ENCODE assay signal across 17 mouse cellular contexts in genomic region chr11:94233405-94233804, GRCm38 (mm10). TPM values are rescaled to one million over a fixed set of nuclear protein-coding genes. Genes with fewer than 3 reads are reported as not detected.
DNase-seq lines count a peak whose midpoint lies in the region; ATAC-seq and TF ChIP-seq lines count a peak whose summit lies in the region.
"Had no signal": no experiment of that assay in that cellular context is flagged by ENCODE, and none has a peak within 500 bp of the region (broad histone marks: within the 10 kb centered on the region; RNA-seq: fewer than 3 reads in every experiment).

No protein-coding gene starts in this region.

- no peak for TF ChIP-seq CTCF in cerebellum, adult 2 months (IDR thresholded peaks at IDR 0.05; ENCODE audit: borderline replicate concordance, insufficient read depth, low read depth, low read length)

- 81% methylated on average over 6 of the region's 6 CpGs for WGBS in cerebellum, adult 2 months

- H3K4me3 ChIP-seq in cerebellum, adult 2 months (replicated peaks; ENCODE audit: insufficient read depth, low read depth, low read length): no peak overlapping the region
- H3K4me3 ChIP-seq: hindbrain, embryonic 13.5 days; neural tube, embryonic 13.5 days had no signal

- peak overlapping the region; percentile 48; the same call in 1 of the 2 replicates for H3K27ac ChIP-seq in cerebellum, adult 2 months (ENCODE audit: insufficient read depth, low read length)
- H3K27ac ChIP-seq: hindbrain, embryonic 13.5 days; neural tube, embryonic 13.5 days had no signal

- peaks cover 31% of the 10 kb centered on the region for H3K4me1 ChIP-seq in cerebellum, adult 2 months (ENCODE audit: control insufficient read depth, insufficient read depth, low read length)

- TF ChIP-seq POLR2A in cerebellum, adult 2 months (IDR thresholded peaks at IDR 0.05; ENCODE audit: borderline replicate concordance, insufficient read depth, low read length): no peak

- ATAC-seq in granulocyte monocyte progenitor cell, adult 5-6 weeks (replicated peaks; ENCODE audit: poor library complexity, severe bottlenecking): no peak

- no peaks in the 10 kb centered on the region for H3K27me3 ChIP-seq in cerebellum, adult 2 months (ENCODE audit: control insufficient read depth, insufficient read depth, low read length)
- H3K27me3 ChIP-seq: hindbrain, embryonic 13.5 days; neural tube, embryonic 13.5 days had no signal

- DNase-seq in cerebellum, adult 2 months: no peak
- no peak for DNase-seq in cerebellum, adult 11 months
- peak; percentile 54 for DNase-seq in layer of hippocampus, adult 11-12 months (ENCODE audit: low spot score)
- no peak for DNase-seq in layer of hippocampus, postnatal 10 days (ENCODE audit: low spot score in 2 of 2)
- peak; percentile 77 for DNase-seq in retina, postnatal 1 day
- no peak for DNase-seq in retina, embryonic 14.5 days (ENCODE audit: low spot score)
- no peak for DNase-seq in adrenal gland, adult (ENCODE audit: inconsistent age in 2 of 2, low spot score in 1 of 2)
- DNase-seq: adrenal gland, postnatal 36 days; cerebellum, adult 18-20 months; kidney, adult 18-20 months; right cerebral cortex, postnatal 14 days; thymus, adult 2 months had no signal

RNA-seq across cellular contexts. Expression of gene Wfikkn2, which starts 12.4 kb away (rescaled TPM):
- 0.75 and 1.8 TPM in 2 replicates for polyA plus RNA-seq in cerebellum, adult 2 months (2012; rRNA removed)
- total RNA-seq in layer of hippocampus, postnatal 10 days (2021): 1 to 10 TPM; 1.5 to 2.0 TPM
- total RNA-seq in granulocyte monocyte progenitor cell, adult 5-6 weeks (2014; fragmentation: Nextera tagmentation): not detected in 2 replicates
- total RNA-seq in granulocyte monocyte progenitor cell, adult 5-6 weeks (2017): 0.09 TPM in 1 of 2 replicates, not detected in the other

RNA-seq across cellular contexts. Expression of gene Tob1, which starts 22.2 kb away (rescaled TPM):
- 55.9 and 56.0 TPM in 2 replicates for polyA plus RNA-seq in cerebellum, adult 2 months (2012; rRNA removed)
- total RNA-seq in layer of hippocampus, postnatal 10 days (2021): 10 to 100 TPM; 29.2 to 31.3 TPM
- 2.9 and 4.5 TPM in 2 replicates for total RNA-seq in granulocyte monocyte progenitor cell, adult 5-6 weeks (2014; fragmentation: Nextera tagmentation)
- 1.1 and 4.9 TPM in 2 replicates for total RNA-seq in granulocyte monocyte progenitor cell, adult 5-6 weeks (2017)

RNA-seq across cellular contexts. Expression of gene Gm21885, which starts 48.3 kb away (rescaled TPM):
- not detected in 2 replicates for polyA plus RNA-seq in cerebellum, adult 2 months (2012; rRNA removed)
- total RNA-seq in layer of hippocampus, postnatal 10 days (2021): not detected
- not detected in 2 replicates for total RNA-seq in granulocyte monocyte progenitor cell, adult 5-6 weeks (2014; fragmentation: Nextera tagmentation)
- total RNA-seq in granulocyte monocyte progenitor cell, adult 5-6 weeks (2017): not detected in 2 replicates
- total RNA-seq: adrenal gland, postnatal 36 days; layer of hippocampus, adult 18-20 months; midbrain, postnatal 0 days had no signal
- polyA plus RNA-seq: midbrain, postnatal 0 days; thymus, adult 2 months had no signal

Comparison
In these comparisons a context has a peak if more than half of its experiments do, and no peak if none do; other contexts are left out.
1. DNase-seq: peak in layer of hippocampus, adult 11-12 months (single experiment) and retina, postnatal 1 day (single experiment); none in cerebellum, adult 2 months (0 of 2), cerebellum, adult 11 months (single experiment), layer of hippocampus, postnatal 10 days (0 of 2), retina, embryonic 14.5 days (single experiment) and adrenal gland, adult (0 of 2).
2. RNA of gene Tob1, which starts 22.2 kb away (total RNA-seq): 29.2 to 31.3 TPM in layer of hippocampus, postnatal 10 days; 1.1 to 4.9 TPM in granulocyte monocyte progenitor cell, adult 5-6 weeks; every median in the first group is over 4 times any median in the second.